Mouse (Mus musculus) CH12.LX (cell line): ENCODE results near the gene Erbb2. TPM values are rescaled to one million over a fixed set of nuclear protein-coding genes. Genes with fewer than 3 reads are reported as not detected.

Source experiments
- DNase-seq: peaks from one replicate; pipeline ENCODE4 v3.0.0-alpha.2; 2013; ENCODE audit errors: extremely low read depth
- H3K27ac ChIP-seq: 2 replicates; pipeline ENCODE4 v1.5.1; 2012; ENCODE audit warnings: low read depth, mild to moderate bottlenecking, control low read depth, moderate library complexity; ENCODE audit not compliant: insufficient read depth
- H3K27me3 ChIP-seq: replicated peaks from 2 replicates; pipeline ENCODE3; 2012; ENCODE audit warnings: inconsistent platforms
- H3K36me3 ChIP-seq, 2 experiments: replicated peaks in 1 of 2; 2 replicates each; pipeline versions ENCODE3 to v1.6.1; 2012; ENCODE audit warnings: inconsistent platforms in 1 of 2, low read length in 1 of 2, mild to moderate bottlenecking in 1 of 2, mixed read lengths in 1 of 2, moderate library complexity in 1 of 2; ENCODE audit not compliant: control insufficient read depth in 1 of 2, insufficient read depth in 1 of 2
- H3K4me1 ChIP-seq, 2 experiments: 2 replicates each; pipeline ENCODE4 v1.6.1; 2012; ENCODE audit warnings: inconsistent platforms in 1 of 2, moderate library complexity in 1 of 2; ENCODE audit not compliant: insufficient read depth in 2 of 2, control insufficient read depth in 1 of 2
- H3K4me2 ChIP-seq: 2 replicates; pipeline ENCODE4 v1.6.1; 2012; ENCODE audit warnings: low read depth, mild to moderate bottlenecking, control low read depth; ENCODE audit not compliant: poor library complexity, insufficient read depth, severe bottlenecking
- H3K4me3 ChIP-seq, 3 experiments: fragments of 150-350 bp in 1 of 3; sonication (generic) in 1 of 3; replicated peaks in 1 of 3; 2 replicates each; pipeline versions ENCODE3 to v1.5.1; 2011 to 2012; ENCODE audit warnings: low read depth in 2 of 3, low read length in 2 of 3, mild to moderate bottlenecking in 2 of 3, moderate library complexity in 2 of 3, control low read depth in 1 of 3, improper control_type of control experiment in 1 of 3, inconsistent platforms in 1 of 3, mixed read lengths in 1 of 3; ENCODE audit not compliant: poor library complexity in 1 of 3
- H3K79me2 ChIP-seq: replicated peaks from 2 replicates; pipeline ENCODE4 v1.6.1; 2012; ENCODE audit warnings: mild to moderate bottlenecking, moderate library complexity; ENCODE audit not compliant: control insufficient read depth, poor library complexity, insufficient read depth, severe bottlenecking; ENCODE audit errors: extremely low read depth
- H3K9ac ChIP-seq: 2 replicates; pipeline ENCODE4 v1.6.1; 2012; ENCODE audit warnings: low read depth, mild to moderate bottlenecking, control low read depth, moderate library complexity; ENCODE audit not compliant: insufficient read depth
- H3K9me3 ChIP-seq: replicated peaks from 2 replicates; pipeline ENCODE3; 2012; ENCODE audit warnings: low read length, inconsistent platforms, mixed read lengths
- CHD2 ChIP-seq: IDR thresholded peaks from 2 replicates; pipeline ENCODE4 v1.6.1; 2011; ENCODE audit warnings: low read length, improper control_type of control experiment
- E2F4 ChIP-seq: IDR thresholded peaks from 2 replicates; pipeline ENCODE4 v1.6.1; 2011; ENCODE audit warnings: low read depth, low read length, improper control_type of control experiment; ENCODE audit not compliant: insufficient replicate concordance
- ELF1 ChIP-seq: IDR thresholded peaks from 2 replicates; pipeline ENCODE4 v1.6.1; 2014; ENCODE audit warnings: low read depth, mild to moderate bottlenecking, inconsistent platforms, low read length, improper control_type of control experiment
- EP300 ChIP-seq: IDR thresholded peaks from 2 replicates; pipeline ENCODE4 v1.6.1; 2011; ENCODE audit warnings: low read length, improper control_type of control experiment
- GABPA ChIP-seq: IDR thresholded peaks from 2 replicates; pipeline ENCODE4 v1.6.1; 2012; ENCODE audit warnings: low read depth, low read length, improper control_type of control experiment, inconsistent platforms; ENCODE audit not compliant: insufficient replicate concordance
- IRF4 ChIP-seq: IDR thresholded peaks from 2 replicates; pipeline ENCODE4 v1.6.1; 2014; ENCODE audit warnings: low read depth, mild to moderate bottlenecking, inconsistent platforms, low read length, improper control_type of control experiment
- JUND ChIP-seq: conservative IDR thresholded peaks from 2 replicates; pipeline ENCODE4 v1.6.1; 2011; ENCODE audit warnings: low read depth, low read length, improper control_type of control experiment
- KAT2A ChIP-seq: IDR thresholded peaks from 2 replicates; pipeline ENCODE4 v1.6.1; 2012; ENCODE audit warnings: low read length, improper control_type of control experiment, inconsistent platforms; ENCODE audit not compliant: insufficient replicate concordance
- MAZ ChIP-seq: IDR thresholded peaks from 2 replicates; pipeline ENCODE4 v1.6.1; 2012; ENCODE audit warnings: low read depth, mild to moderate bottlenecking, inconsistent platforms, low read length, improper control_type of control experiment, moderate library complexity
- MEF2A ChIP-seq: IDR thresholded peaks from 2 replicates; pipeline ENCODE4 v1.6.1; 2014; ENCODE audit warnings: low read depth, mild to moderate bottlenecking, inconsistent platforms, low read length, improper control_type of control experiment, borderline replicate concordance
- MYC ChIP-seq: IDR thresholded peaks from 2 replicates; pipeline ENCODE4 v1.6.1; 2011; ENCODE audit warnings: low read depth, mild to moderate bottlenecking, improper control_type of control experiment, low read length
- NELFE ChIP-seq: IDR thresholded peaks from 2 replicates; pipeline ENCODE4 v1.6.1; 2011; ENCODE audit warnings: low read depth, low read length, improper control_type of control experiment
- NRF1 ChIP-seq: IDR thresholded peaks from 2 replicates; pipeline ENCODE4 v1.6.1; 2014; ENCODE audit warnings: low read depth, mild to moderate bottlenecking, inconsistent platforms, low read length, improper control_type of control experiment, moderate library complexity
- POLR2AphosphoS2 ChIP-seq: IDR thresholded peaks from 2 replicates; pipeline ENCODE4 v1.6.1; 2011; ENCODE audit warnings: low read depth, low read length, improper control_type of control experiment
- RCOR1 ChIP-seq: conservative IDR thresholded peaks from 2 replicates; pipeline ENCODE4 v1.6.1; 2012; ENCODE audit warnings: low read depth, mild to moderate bottlenecking, inconsistent platforms, low read length, improper control_type of control experiment
- SIN3A ChIP-seq: IDR thresholded peaks from 2 replicates; pipeline ENCODE4 v1.6.1; 2012; ENCODE audit warnings: low read length, improper control_type of control experiment, inconsistent platforms
- USF2 ChIP-seq: conservative IDR thresholded peaks from 2 replicates; pipeline ENCODE4 v1.6.1; 2011; ENCODE audit warnings: low read depth, low read length, improper control_type of control experiment
- ZKSCAN1 ChIP-seq: IDR thresholded peaks from 2 replicates; pipeline ENCODE4 v1.6.1; 2012; ENCODE audit warnings: low read depth, inconsistent platforms, low read length, improper control_type of control experiment, borderline replicate concordance
- ZMIZ1 ChIP-seq: IDR thresholded peaks from 2 replicates; pipeline ENCODE4 v1.6.1; 2012; ENCODE audit warnings: low read depth, mild to moderate bottlenecking, inconsistent platforms, low read length, improper control_type of control experiment
- ZNF384 ChIP-seq: IDR thresholded peaks from 2 replicates; pipeline ENCODE4 v1.6.1; 2012; ENCODE audit warnings: low read depth, low read length, improper control_type of control experiment, inconsistent platforms
- dilution Hi-C: fragments of 300-500 bp; cut with MboI; formaldehyde crosslinking; loops from 2 replicates; pipeline ENCODE4 v1.14.3; 2020; ENCODE audit warnings: low sequenced_read_pairs; ENCODE audit not compliant: extremely low pct_unique_long_range_greater_than_20kb, extremely low pct_ligation_motif_present
- in situ Hi-C: fragments of 300-500 bp; cut with MboI; formaldehyde crosslinking; loops from 3 replicates; pipeline ENCODE4 v1.14.3; 2019; ENCODE audit warnings: low sequenced_read_pairs, low pct_ligation_motif_present, low pct_unique_long_range_greater_than_20kb, mixed read lengths
- polyA plus RNA-seq: library from polyadenylated mRNA; unstranded; fragments of >175 nt; gene quantifications from 2 replicates; pipeline ENCODE4 v1.2.1, GENCODE M21; 2012; ENCODE audit warnings: low read depth; ENCODE audit not compliant: insufficient read length
- total RNA-seq, 2 experiments: library from RNA; depleted of rRNA; stranded (reverse); fragments of 300-350 nt in 1 of 2; fragments of >200 nt in 1 of 2; gene quantifications; 2 replicates each; pipeline ENCODE4 v1.2.3; 2012 to 2014

Gene Erbb2
- total and polyA plus RNA-seq, 3 experiments, result 0.06 to 0.17 TPM; not detected in 1

DNA sequence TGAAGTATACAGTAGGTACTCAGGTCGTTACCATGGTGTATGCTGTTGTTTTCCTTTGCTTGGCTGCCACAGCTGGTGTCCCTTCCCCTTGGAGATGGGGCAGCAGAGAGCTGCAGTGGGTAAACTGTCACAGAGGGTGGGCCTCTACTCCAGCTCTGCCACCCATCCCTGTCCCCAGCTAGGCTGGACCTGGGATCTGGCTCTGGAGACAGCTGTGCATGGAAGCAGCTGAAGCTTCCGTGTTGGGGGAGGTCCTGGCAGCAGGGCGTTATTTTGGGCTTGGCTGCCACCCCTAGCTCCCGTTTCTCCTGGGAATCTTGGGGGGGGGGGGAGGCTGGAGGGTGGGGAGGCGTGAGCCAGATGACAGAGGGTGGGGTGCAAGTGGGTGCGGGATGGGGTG, 6.0 kb downstream of the Erbb2 start:
- H3K4me2 ChIP-seq, result no peak overlapping the region
- TF ChIP-seq POLR2AphosphoS2 (no peak), USF2 (no peak), MEF2A (no peak), MYC (no peak), ZKSCAN1 (no peak), EP300 (no peak), ZNF384 (no peak), ELF1 (no peak), RCOR1 (no peak), GABPA (no peak), CHD2 (no peak), E2F4 (no peak), MAZ (no peak), ZMIZ1 (no peak), NRF1 (no peak), SIN3A (no peak), IRF4 (no peak), JUND (no peak), NELFE (no peak)
- no peak overlapping the region for H3K4me3 ChIP-seq
- in situ Hi-C loops (no loop called here), dilution Hi-C loops (no loop called here)
- H3K27me3 ChIP-seq, result peaks cover 95% of the 10 kb centered on the region
- no peaks in the 10 kb centered on the region; a peak in 2 of 4 replicates for H3K4me1 ChIP-seq
- H3K9ac ChIP-seq, result no peak overlapping the region
- H3K36me3 ChIP-seq, result no peaks in the 10 kb centered on the region
- no peaks in the 10 kb centered on the region for H3K9me3 ChIP-seq
- DNase-seq, result no peak
- H3K79me2 ChIP-seq, result no peaks in the 10 kb centered on the region
- H3K27ac ChIP-seq, result no peak overlapping the region

DNA sequence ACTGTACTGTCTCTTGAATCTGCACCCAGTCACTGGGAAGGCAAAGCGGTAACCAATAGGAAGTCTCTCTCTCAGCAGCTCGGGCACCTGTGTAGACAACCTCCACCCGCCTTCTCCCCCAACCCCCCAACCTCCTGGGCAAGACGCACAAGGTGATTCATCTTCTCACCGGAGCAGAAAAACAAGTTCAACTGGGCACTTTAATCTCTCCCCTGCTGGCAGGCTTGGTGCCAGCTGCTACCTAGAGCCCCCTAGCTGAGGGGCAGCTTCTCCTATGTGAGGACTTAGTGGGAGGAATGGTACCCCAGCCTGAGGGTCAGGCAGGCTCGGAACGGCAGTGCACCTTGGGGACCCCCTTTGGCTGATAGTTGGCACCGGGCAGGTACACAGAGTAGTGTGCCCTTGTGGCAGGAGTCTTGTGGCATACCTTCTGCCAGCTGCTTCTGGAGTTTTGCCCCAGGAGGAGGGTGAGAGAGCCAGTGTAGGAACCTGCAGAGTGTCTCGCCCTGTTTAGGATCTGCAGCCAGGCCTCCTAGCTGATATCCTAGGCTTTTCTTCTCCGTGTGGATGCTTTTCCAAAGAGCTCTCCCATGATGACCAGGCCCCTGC, 6.8 kb downstream of the Erbb2 start:
- no peaks in the 10 kb centered on the region for H3K79me2 ChIP-seq
- H3K4me1 ChIP-seq, result no peaks in the 10 kb centered on the region; a peak in 2 of 4 replicates
- no peak overlapping the region for H3K27ac ChIP-seq
- H3K36me3 ChIP-seq, result no peaks in the 10 kb centered on the region
- in situ Hi-C loops, result no loop called here
- DNase-seq, result no peak
- H3K9ac ChIP-seq, result no peak overlapping the region
- TF ChIP-seq KAT2A, result no peak
- dilution Hi-C loops, result no loop called here
- H3K27me3 ChIP-seq, result peaks cover 95% of the 10 kb centered on the region
- H3K9me3 ChIP-seq, result no peaks in the 10 kb centered on the region
- no peak overlapping the region for H3K4me3 ChIP-seq
- no peak overlapping the region for H3K4me2 ChIP-seq
